Mouse (Mus musculus) liver, embryonic 16.5 days (tissue): ENCODE data around the gene Fam83e. TPM values are rescaled to one million over a fixed set of nuclear protein-coding genes. Genes with fewer than 3 reads are reported as not detected.

Experiments used
- ATAC-seq: fragments of 200-750 bp; cut with Nextera tagmentation; 2 replicates; pipeline ENCODE4 v1.8.0; 2017; ENCODE audit warnings: low read depth, mild to moderate bottlenecking, moderate number of reproducible peaks, moderate library complexity
- H3K27ac ChIP-seq: fragments of 300-500 bp; sonication (generic); 2 replicates; pipeline ENCODE4 v1.5.1; 2014; ENCODE audit warnings: mild to moderate bottlenecking, low read length
- H3K27me3 ChIP-seq: fragments of 300-500 bp; sonication (generic); 2 replicates; pipeline ENCODE4 v1.6.1; 2014; ENCODE audit warnings: low read depth, low read length, mixed read lengths; ENCODE audit not compliant: control insufficient read depth, insufficient read depth
- H3K36me3 ChIP-seq: fragments of 300-500 bp; sonication (generic); 2 replicates; pipeline ENCODE4 v1.6.1; 2014; ENCODE audit warnings: mild to moderate bottlenecking; ENCODE audit not compliant: control insufficient read depth, insufficient read depth
- H3K4me1 ChIP-seq: fragments of 300-500 bp; sonication (generic); 2 replicates; pipeline ENCODE4 v1.6.1; 2014; ENCODE audit warnings: low read depth, low read length, mixed read lengths; ENCODE audit not compliant: control insufficient read depth
- H3K4me2 ChIP-seq: fragments of 300-500 bp; sonication (generic); 2 replicates; pipeline ENCODE4 v1.6.1; 2014; ENCODE audit warnings: low read depth, low read length, mixed read lengths
- H3K4me3 ChIP-seq: fragments of 300-500 bp; sonication (generic); 2 replicates; pipeline ENCODE4 v1.5.1; 2014; ENCODE audit warnings: low read depth, mild to moderate bottlenecking, low read length
- H3K9ac ChIP-seq: fragments of 300-500 bp; sonication (generic); 2 replicates; pipeline ENCODE4 v1.6.1; 2014; ENCODE audit warnings: low read depth, low read length
- H3K9me3 ChIP-seq: fragments of 300-500 bp; sonication (generic); replicated peaks from 2 replicates; pipeline ENCODE4 v1.6.1; 2016; ENCODE audit warnings: low read length; ENCODE audit not compliant: control insufficient read depth
- WGBS: fragments of 180-500 bp; shearing (Covaris S2); extraction: QIAGEN DNeasy Blood & Tissue Kit; methylation state at CpG from one replicate; pipeline ENCODE4 v1.1.7; 2014; ENCODE audit not compliant: insufficient replicate concordance; 5-methylcytosine and 5-hydroxymethylcytosine counted together
- polyA plus RNA-seq: library from polyadenylated mRNA; unstranded; fragments of >200 nt; fragmentation: Nextera tagmentation; extraction: Ambion mirVana; gene quantifications from 2 replicates; pipeline ENCODE4 v1.2.1, GENCODE M21; 2015

Fam83e gene
- polyA plus RNA-seq, 1 experiment from 2014 or later = 0.30 TPM

DNA sequence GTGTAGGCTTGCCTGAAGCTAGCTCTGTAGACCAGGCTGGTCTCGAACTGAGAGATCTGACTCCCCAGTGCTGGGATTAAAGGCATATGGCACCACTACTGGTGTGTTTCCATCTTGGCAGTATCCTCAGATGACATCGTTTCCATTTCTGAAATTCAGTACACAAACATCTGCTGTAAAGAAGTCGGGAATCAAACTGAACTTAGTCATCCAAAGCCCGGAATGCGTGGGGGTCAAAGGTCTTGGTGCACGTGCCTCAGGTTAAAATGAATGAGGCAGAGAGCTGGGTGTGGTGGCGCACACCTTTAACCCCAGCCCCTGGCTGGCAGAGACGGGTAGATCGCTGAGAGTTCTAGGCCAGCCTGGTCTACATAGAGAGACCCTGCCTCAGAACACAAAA is 29.1 kb downstream of the Fam83e start:
- no peak overlapping the region for H3K9ac ChIP-seq
- ATAC-seq = no peak
- H3K27ac ChIP-seq = no peak overlapping the region
- H3K4me1 ChIP-seq = no peaks in the 10 kb centered on the region
- WGBS = 52% methylated on average over 9 of the region's 9 CpGs
- H3K27me3 ChIP-seq = no peaks in the 10 kb centered on the region
- H3K4me3 ChIP-seq = no peak overlapping the region
- no peak overlapping the region for H3K4me2 ChIP-seq
- no peaks in the 10 kb centered on the region for H3K9me3 ChIP-seq
- H3K36me3 ChIP-seq = no peaks in the 10 kb centered on the region

DNA sequence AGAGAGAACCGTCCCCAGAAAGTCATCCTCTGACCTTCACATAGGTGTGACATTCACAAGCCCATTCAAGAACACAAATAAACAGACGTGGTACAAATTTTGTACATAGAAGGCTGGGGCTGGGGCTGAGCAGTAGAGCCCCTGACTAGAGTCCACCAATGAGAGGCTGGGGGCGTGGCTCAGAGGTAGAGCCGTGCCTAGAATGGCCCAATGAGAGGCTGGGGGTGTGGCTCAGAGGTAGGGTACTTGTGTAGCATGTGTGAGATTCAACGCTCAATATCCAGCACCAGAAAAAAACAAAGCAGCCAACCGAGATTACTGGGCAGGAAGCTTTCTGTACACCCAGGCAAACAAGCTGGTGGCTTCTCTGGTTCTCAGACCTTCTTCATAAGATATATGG is 34.7 kb downstream of the Fam83e start:
- H3K27me3 ChIP-seq = peaks cover 14% of the 10 kb centered on the region
- H3K9me3 ChIP-seq = no peaks in the 10 kb centered on the region
- H3K36me3 ChIP-seq = no peaks in the 10 kb centered on the region
- H3K9ac ChIP-seq = no peak overlapping the region
- no peaks in the 10 kb centered on the region for H3K4me1 ChIP-seq
- H3K4me2 ChIP-seq = no peak overlapping the region
- 52% methylated on average over 6 of the region's 6 CpGs for whole genome bisulfite sequencing
- no peak overlapping the region for H3K4me3 ChIP-seq
- H3K27ac ChIP-seq = no peak overlapping the region
- no peak for ATAC-seq

DNA sequence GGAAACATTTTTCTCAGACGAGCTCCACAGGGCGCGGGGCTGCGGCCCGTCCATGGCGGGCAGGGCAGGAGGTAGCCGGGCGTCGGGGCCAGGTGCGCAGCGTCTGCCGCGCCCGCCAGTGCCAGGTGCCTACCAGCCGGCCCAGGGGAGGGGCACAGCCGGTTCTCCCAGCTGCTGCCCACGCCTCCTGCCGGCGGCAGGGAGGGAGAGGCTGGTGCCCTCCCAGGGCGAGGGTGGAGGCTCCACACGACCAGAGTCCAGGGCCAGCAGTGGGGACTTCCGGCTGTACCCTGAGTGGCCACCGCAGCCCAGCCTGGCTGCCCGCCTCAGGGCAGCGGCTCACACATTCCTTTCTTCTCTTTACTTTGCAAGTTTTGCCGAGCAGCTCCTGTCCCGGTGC is 38.4 kb downstream of the Fam83e start:
- no peak for ATAC-seq
- H3K4me1 ChIP-seq = no peaks in the 10 kb centered on the region
- H3K36me3 ChIP-seq = no peaks in the 10 kb centered on the region
- WGBS = 7% methylated on average over 24 of the region's 27 CpGs
- no peaks in the 10 kb centered on the region for H3K9me3 ChIP-seq
- peaks cover 14% of the 10 kb centered on the region for H3K27me3 ChIP-seq
- peak overlapping the region; percentile 26; the same call in 1 of the 2 replicates for H3K4me3 ChIP-seq
- H3K27ac ChIP-seq = no peak overlapping the region
- no peak overlapping the region for H3K9ac ChIP-seq
- no peak overlapping the region; the same call in 1 of the 2 replicates for H3K4me2 ChIP-seq

DNA sequence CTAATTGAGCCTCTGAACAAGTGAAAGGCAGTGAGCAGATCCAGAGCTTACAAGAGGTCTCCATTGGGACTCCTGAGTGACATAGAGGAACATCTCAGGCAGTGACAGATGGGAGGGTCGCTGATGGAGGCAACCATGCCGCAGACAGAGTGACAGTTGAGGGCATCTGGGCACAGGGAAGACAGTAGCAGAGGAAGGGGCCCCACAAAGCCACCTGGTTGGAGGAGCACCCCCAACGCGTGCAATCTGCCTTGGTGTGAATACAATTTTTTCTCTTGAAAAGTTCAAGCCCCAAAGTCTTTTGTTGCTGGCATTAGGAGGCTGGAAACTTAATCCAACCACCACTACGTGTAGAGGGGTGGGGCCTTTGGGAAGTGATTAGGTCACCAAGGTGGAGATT is 39.1 kb downstream of the Fam83e start:
- Histone ChIP-seq H3K36me3 (no peaks in the 10 kb centered on the region), H3K27ac (no peak overlapping the region), H3K4me2 (no peak overlapping the region), H3K9ac (no peak overlapping the region), H3K9me3 (no peaks in the 10 kb centered on the region), H3K27me3 (peaks cover 14% of the 10 kb centered on the region), H3K4me3 (no peak overlapping the region), H3K4me1 (no peaks in the 10 kb centered on the region)
- ATAC-seq = no peak
- 44% methylated on average over 5 of the region's 5 CpGs for WGBS

DNA sequence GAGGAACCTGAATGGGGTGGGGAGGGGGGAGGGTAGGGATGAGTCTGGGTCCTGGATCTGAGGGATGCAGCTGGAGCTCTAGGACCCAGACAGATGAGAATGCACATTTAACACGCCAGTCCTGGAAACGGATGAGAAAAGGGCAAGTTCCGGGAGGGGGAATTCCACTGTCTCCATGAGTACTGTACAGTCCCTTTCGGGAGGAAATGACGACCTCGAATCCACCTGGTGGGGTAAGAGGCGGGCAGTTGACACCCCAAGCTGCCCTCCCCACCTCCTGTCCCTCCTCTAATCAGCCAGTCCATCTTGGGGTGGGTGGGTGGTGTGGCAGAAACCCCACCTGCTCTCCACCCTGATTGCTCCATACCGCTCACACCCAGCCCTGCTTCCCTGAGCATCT is 45.0 kb downstream of the Fam83e start:
- H3K4me2 ChIP-seq = no peak overlapping the region
- no peak overlapping the region for H3K4me3 ChIP-seq
- no peaks in the 10 kb centered on the region; the same call in 1 of the 2 replicates for H3K4me1 ChIP-seq
- H3K9me3 ChIP-seq = no peaks in the 10 kb centered on the region
- H3K27me3 ChIP-seq = no peaks in the 10 kb centered on the region
- 48% methylated on average over 8 of the region's 8 CpGs for WGBS
- no peak for ATAC-seq
- no peaks in the 10 kb centered on the region for H3K36me3 ChIP-seq
- H3K27ac ChIP-seq = no peak overlapping the region
- H3K9ac ChIP-seq = no peak overlapping the region

DNA sequence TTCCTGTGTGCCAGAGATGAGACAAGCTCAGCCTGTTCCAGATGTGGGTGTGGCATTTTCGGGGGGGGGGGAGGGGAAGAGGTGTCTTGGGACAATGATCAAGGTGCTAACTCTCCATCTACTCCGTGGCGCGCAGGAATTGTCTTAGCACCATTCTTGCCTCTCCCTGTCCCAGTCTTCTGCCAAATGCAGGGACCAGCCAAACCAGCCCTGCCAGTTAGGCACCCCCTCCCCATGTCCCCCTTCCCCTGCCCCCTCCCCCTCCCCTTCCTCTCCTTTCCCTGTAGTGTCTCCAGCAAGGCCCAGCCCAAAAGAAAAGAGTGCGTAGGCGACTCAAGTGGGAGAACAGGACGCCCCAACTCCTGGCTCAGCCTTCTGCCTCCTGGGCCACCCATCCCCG is 45.8 kb downstream of the Fam83e start:
- no peak overlapping the region for H3K4me3 ChIP-seq
- no peaks in the 10 kb centered on the region; the same call in 1 of the 2 replicates for H3K4me1 ChIP-seq
- no peaks in the 10 kb centered on the region for H3K36me3 ChIP-seq
- H3K9ac ChIP-seq = no peak overlapping the region
- no peak overlapping the region for H3K27ac ChIP-seq
- no peak overlapping the region for H3K4me2 ChIP-seq
- no peak for ATAC-seq
- no peaks in the 10 kb centered on the region for H3K27me3 ChIP-seq
- 58% methylated on average over 8 of the region's 8 CpGs for WGBS
- no peaks in the 10 kb centered on the region for H3K9me3 ChIP-seq

DNA sequence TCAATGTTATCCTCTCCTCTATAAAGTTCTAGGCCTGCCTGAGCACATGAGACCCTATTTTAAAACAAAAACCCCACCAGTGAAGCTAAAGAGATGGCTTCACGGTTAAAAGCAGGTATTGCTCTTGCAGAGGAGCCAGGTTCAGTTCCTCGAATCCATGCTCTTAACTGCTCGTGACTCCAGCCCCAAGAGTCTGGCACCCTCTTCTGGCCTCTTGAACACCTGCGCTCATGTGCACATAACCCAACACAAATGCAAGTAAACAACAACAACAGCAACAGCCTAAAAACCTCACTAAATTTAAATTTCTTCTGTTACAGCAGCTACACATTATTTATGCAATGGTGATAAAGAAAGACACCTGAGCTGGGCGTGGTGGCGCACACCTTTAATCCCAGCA is 46.5 kb downstream of the Fam83e start:
- Histone ChIP-seq H3K4me3 (no peak overlapping the region), H3K9me3 (no peaks in the 10 kb centered on the region), H3K36me3 (no peaks in the 10 kb centered on the region), H3K27me3 (no peaks in the 10 kb centered on the region), H3K9ac (no peak overlapping the region), H3K27ac (no peak overlapping the region), H3K4me1 (no peaks in the 10 kb centered on the region; the same call in 1 of the 2 replicates), H3K4me2 (no peak overlapping the region)
- 76% methylated on average over 6 of the region's 6 CpGs for WGBS
- ATAC-seq = no peak

DNA sequence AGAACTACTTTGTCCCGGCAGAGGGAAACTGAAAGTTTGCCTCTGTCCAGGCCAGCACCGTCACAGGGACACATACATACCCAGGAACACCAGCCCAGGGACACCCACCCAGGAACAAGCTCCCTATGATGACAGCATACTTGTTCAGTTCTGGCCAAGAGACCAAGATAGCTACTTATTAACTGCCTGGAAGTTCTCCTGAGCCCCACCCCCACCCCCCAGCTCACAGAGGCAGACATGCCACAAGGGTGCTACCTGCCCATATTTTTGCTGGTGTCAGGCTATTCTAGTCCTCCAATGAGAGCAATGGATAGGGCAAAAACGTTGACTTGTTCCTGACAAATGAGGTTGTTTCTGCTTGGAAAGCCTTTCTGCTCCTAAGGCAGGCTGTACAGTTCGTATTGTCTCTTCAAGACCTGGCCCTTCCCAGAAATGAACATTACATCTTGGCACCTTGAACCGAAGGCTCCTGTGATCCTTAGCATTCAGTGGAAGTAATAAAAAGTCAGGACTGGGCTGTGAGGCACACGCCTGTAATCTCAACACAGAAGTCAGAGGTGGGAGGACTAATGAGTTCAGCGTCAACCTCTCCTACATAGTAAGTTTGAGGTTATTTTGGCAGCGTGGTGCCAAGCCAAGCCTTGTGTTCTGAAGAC is 49.5 kb downstream of the Fam83e start:
- H3K9me3 ChIP-seq = no peaks in the 10 kb centered on the region
- WGBS = 47% methylated on average over 8 of the region's 8 CpGs
- no peaks in the 10 kb centered on the region for H3K36me3 ChIP-seq
- peak; percentile 64 for ATAC-seq
- H3K4me3 ChIP-seq = no peak overlapping the region
- no peaks in the 10 kb centered on the region; the same call in none of the 2 replicates for H3K27me3 ChIP-seq
- H3K27ac ChIP-seq = no peak overlapping the region
- H3K4me2 ChIP-seq = no peak overlapping the region; the same call in 1 of the 2 replicates
- no peak overlapping the region for H3K9ac ChIP-seq
- H3K4me1 ChIP-seq = no peaks in the 10 kb centered on the region; the same call in 1 of the 2 replicates

DNA sequence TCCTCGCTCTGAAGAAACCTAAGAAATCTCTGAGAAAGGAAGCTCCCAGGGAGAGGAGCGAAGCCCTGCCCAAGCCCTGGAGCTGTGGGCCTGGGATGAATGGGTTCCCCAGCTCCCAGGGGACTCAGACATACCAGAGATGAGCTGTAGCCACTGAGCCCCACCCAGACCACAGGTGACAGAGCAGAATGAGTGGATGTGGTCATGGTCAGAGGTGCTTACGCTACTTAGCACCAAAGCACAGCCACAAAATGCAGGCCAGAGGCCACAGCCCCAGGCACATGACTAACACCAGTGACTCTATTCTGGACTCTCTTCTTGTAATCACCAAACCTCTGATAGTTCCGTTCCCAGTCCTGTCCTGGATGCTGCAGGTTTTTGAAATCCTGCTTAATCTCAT is 50.1 kb downstream of the Fam83e start:
- Histone ChIP-seq H3K27me3 (no peaks in the 10 kb centered on the region; the same call in none of the 2 replicates), H3K9ac (no peak overlapping the region), H3K4me1 (no peaks in the 10 kb centered on the region; the same call in 1 of the 2 replicates), H3K4me3 (no peak overlapping the region), H3K9me3 (no peaks in the 10 kb centered on the region), H3K36me3 (no peaks in the 10 kb centered on the region), H3K4me2 (no peak overlapping the region), H3K27ac (no peak overlapping the region)
- 54% methylated on average over 4 of the region's 4 CpGs for WGBS
- ATAC-seq = no peak
